Mouse (Mus musculus) liver, embryonic 14.5 days (tissue): Measurements from ENCODE around the gene Kank2. TPM values are rescaled to one million over a fixed set of nuclear protein-coding genes. Genes with fewer than 3 reads are reported as not detected.

Experiments
- ATAC-seq: fragments of 200-750 bp; cut with Nextera tagmentation; 2 replicates; pipeline ENCODE4 v1.8.0; 2017; ENCODE audit warnings: moderate number of reproducible peaks, mild to moderate bottlenecking, moderate library complexity; ENCODE audit not compliant: insufficient read depth
- DNase-seq, 3 experiments: peaks; one replicate each; pipeline ENCODE4 v3.0.0-alpha.2; 2012 to 2013; ENCODE audit warnings: low read depth in 3 of 3, low spot score in 3 of 3
- H3K27ac ChIP-seq: fragments of 300-500 bp; sonication (generic); 2 replicates; pipeline ENCODE4 v1.5.1; 2014; ENCODE audit warnings: moderate library complexity, mild to moderate bottlenecking, control low read depth, inconsistent platforms
- H3K27me3 ChIP-seq: fragments of 300-500 bp; sonication (generic); 2 replicates; pipeline ENCODE4 v1.6.1; 2014; ENCODE audit warnings: mild to moderate bottlenecking, low read length, moderate library complexity; ENCODE audit not compliant: control insufficient read depth, insufficient read depth
- H3K36me3 ChIP-seq: fragments of 300-500 bp; sonication (generic); replicated peaks from 2 replicates; pipeline ENCODE4 v1.6.1; 2014; ENCODE audit warnings: low read depth; ENCODE audit not compliant: control insufficient read depth, insufficient read depth
- H3K4me1 ChIP-seq, 2 experiments: fragments of 200-500 bp in 1 of 2; fragments of 300-500 bp in 1 of 2; sonication (generic) in 1 of 2; replicated peaks; 2 replicates each; pipeline ENCODE4 v1.6.1; 2012 to 2014; ENCODE audit warnings: antibody characterized with exemption in 1 of 2, inconsistent platforms in 1 of 2, low read length in 1 of 2; ENCODE audit not compliant: control insufficient read depth in 2 of 2, insufficient read depth in 2 of 2
- H3K4me2 ChIP-seq: fragments of 300-500 bp; sonication (generic); 2 replicates; pipeline ENCODE4 v1.6.1; 2014; ENCODE audit warnings: low read depth, mild to moderate bottlenecking, control low read depth, moderate library complexity
- H3K4me3 ChIP-seq, 2 experiments: fragments of 200-500 bp in 1 of 2; fragments of 300-500 bp in 1 of 2; sonication (generic) in 1 of 2; 2 replicates each; pipeline ENCODE4 v1.5.1; 2012 to 2014; ENCODE audit warnings: low read depth in 2 of 2, low read length in 2 of 2, mild to moderate bottlenecking in 2 of 2, control low read depth in 1 of 2, inconsistent platforms in 1 of 2, moderate library complexity in 1 of 2; ENCODE audit not compliant: insufficient read depth in 1 of 2
- H3K9ac ChIP-seq: fragments of 300-500 bp; sonication (generic); replicated peaks from 2 replicates; pipeline ENCODE4 v1.6.1; 2014; ENCODE audit warnings: mild to moderate bottlenecking, control low read depth, moderate library complexity
- H3K9me3 ChIP-seq: fragments of 300-500 bp; sonication (generic); 2 replicates; pipeline ENCODE4 v1.6.1; 2016; ENCODE audit warnings: low read length, mixed read lengths; ENCODE audit not compliant: control insufficient read depth
- CTCF ChIP-seq: IDR thresholded peaks from 2 replicates; pipeline ENCODE4 v1.5.1; 2016; ENCODE audit warnings: antibody characterized with exemption, low read depth, control low read depth
- EP300 ChIP-seq: IDR thresholded peaks from 2 replicates; pipeline ENCODE4 v1.6.1; 2016; ENCODE audit warnings: antibody characterized with exemption, low read depth
- WGBS: fragments of 180-500 bp; shearing (Covaris S2); extraction: QIAGEN DNeasy Blood & Tissue Kit; methylation state at CpG from one replicate; pipeline ENCODE4 v1.1.7; 2014; ENCODE audit not compliant: insufficient replicate concordance; 5-methylcytosine and 5-hydroxymethylcytosine counted together
- polyA plus RNA-seq, 2 experiments: library from polyadenylated mRNA; depleted of rRNA in 1 of 2; stranded (reverse) in 1 of 2; unstranded in 1 of 2; fragments of >200 nt; fragmentation: Nextera tagmentation in 1 of 2; extraction: Ambion mirVana in 1 of 2; gene quantifications; 2 replicates each; pipeline versions ENCODE4 v1.2.1 to v1.2.3; 2012 to 2014

Kank2 gene
- polyA plus RNA-seq, 2 experiments = 1.2 to 3.9 TPM

DNA sequence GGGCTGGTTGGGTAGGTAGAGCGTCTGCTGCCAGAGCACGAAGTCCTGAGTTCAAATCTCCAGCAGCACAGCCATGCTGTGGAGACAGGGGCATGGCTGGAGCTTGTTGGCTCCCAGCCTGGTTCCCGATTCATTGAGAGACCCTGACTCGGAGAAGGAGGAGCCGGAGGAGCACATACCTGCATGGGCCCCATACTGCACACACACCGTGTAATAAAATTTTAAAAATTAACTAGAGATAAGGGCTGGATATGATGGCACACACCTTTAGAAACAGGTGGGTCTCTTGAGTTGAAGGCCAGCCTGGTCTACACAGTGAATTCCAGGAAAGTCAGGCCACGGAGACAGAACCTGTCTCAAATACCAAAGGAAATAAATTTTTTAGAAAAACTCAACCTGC lies 64.6 kb downstream of the Kank2 start:
- 81% methylated on average over 7 of the region's 7 CpGs for WGBS
- no peak overlapping the region for H3K27ac ChIP-seq

DNA sequence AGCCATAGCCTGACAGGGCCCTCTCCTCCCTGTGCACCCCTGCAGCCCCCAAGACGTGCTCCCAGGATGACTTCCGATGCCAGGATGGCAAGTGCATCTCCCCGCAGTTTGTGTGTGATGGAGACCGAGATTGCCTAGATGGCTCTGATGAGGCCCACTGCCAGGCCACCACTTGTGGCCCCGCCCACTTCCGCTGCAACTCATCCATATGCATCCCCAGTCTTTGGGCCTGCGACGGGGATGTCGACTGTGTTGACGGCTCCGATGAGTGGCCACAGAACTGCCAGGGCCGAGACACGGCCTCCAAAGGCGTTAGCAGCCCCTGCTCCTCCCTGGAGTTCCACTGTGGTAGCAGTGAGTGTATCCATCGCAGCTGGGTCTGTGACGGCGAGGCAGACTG lies 65.1 kb downstream of the Kank2 start:
- Histone ChIP-seq H3K4me1 (peaks cover 0 to 6% of the 10 kb centered on the region in 2 experiments; a peak in 2 of 4 replicates), H3K27ac (no peak overlapping the region), H3K9ac (no peak overlapping the region), H3K27me3 (no peaks in the 10 kb centered on the region), H3K4me2 (no peak overlapping the region), H3K36me3 (peaks cover 32% of the 10 kb centered on the region), H3K9me3 (no peaks in the 10 kb centered on the region), H3K4me3 (no peak overlapping the region)
- WGBS = 82% methylated on average over 17 of the region's 17 CpGs
- DNase-seq = no peak
- TF ChIP-seq EP300 (no peak), CTCF (no peak)
- no peak for ATAC-seq

More for the DNA sequence above, 64.6 kb downstream of the Kank2 start:
- no peaks in the 10 kb centered on the region for H3K9me3 ChIP-seq
- H3K4me1 ChIP-seq = peaks cover 0 to 3% of the 10 kb centered on the region in 2 experiments; a peak in 1 of 4 replicates
- no peak overlapping the region for H3K9ac ChIP-seq
- DNase-seq = no peak
- ATAC-seq = no peak
- TF ChIP-seq EP300 (no peak), CTCF (no peak)
- no peak overlapping the region for H3K4me3 ChIP-seq
- no peak overlapping the region for H3K4me2 ChIP-seq
- H3K36me3 ChIP-seq = peaks cover 37% of the 10 kb centered on the region
- no peaks in the 10 kb centered on the region for H3K27me3 ChIP-seq

- no peak overlapping the region for H3K9ac ChIP-seq
- H3K4me3 ChIP-seq = no peak overlapping the region
- ATAC-seq = no peak
- TF ChIP-seq EP300 (no peak), CTCF (no peak)
- peaks cover 27% of the 10 kb centered on the region for H3K36me3 ChIP-seq
- peaks cover 0 to 6% of the 10 kb centered on the region in 2 experiments; a peak in 2 of 4 replicates for H3K4me1 ChIP-seq
- DNase-seq = no peak
- WGBS = 82% methylated on average over 9 of the region's 9 CpGs
- no peaks in the 10 kb centered on the region for H3K27me3 ChIP-seq
- no peaks in the 10 kb centered on the region for H3K9me3 ChIP-seq
- H3K27ac ChIP-seq = no peak overlapping the region
- no peak overlapping the region for H3K4me2 ChIP-seq
Measured at GRCm38 (mm10) chr9:21732288-21732687, 66.3 kb downstream of the Kank2 start.

GRCm38 (mm10) chr9:21729264-21729663 lies 69.3 kb downstream of the Kank2 start:
- no peak overlapping the region for H3K4me3 ChIP-seq
- H3K4me2 ChIP-seq = no peak overlapping the region
- H3K9ac ChIP-seq = no peak overlapping the region
- ATAC-seq (no peak), DNase-seq (no peak)
- WGBS = 66% methylated on average over 7 of the region's 7 CpGs
- H3K9me3 ChIP-seq = no peaks in the 10 kb centered on the region
- H3K27me3 ChIP-seq = no peaks in the 10 kb centered on the region
- no peak overlapping the region for H3K27ac ChIP-seq
- peaks cover 18% of the 10 kb centered on the region for H3K36me3 ChIP-seq
- peaks cover 14 to 27% of the 10 kb centered on the region in 2 experiments for H3K4me1 ChIP-seq
- TF ChIP-seq EP300 (no peak), CTCF (no peak)

GRCm38 (mm10) chr9:21728261-21728832 lies 70.2 kb downstream of the Kank2 start:
- H3K9ac ChIP-seq = no peak overlapping the region
- no peaks in the 10 kb centered on the region for H3K9me3 ChIP-seq
- WGBS = 68% methylated on average over 10 of the region's 10 CpGs
- no peak overlapping the region for H3K27ac ChIP-seq
- TF ChIP-seq CTCF (no peak), EP300 (no peak)
- no peaks in the 10 kb centered on the region for H3K27me3 ChIP-seq
- ATAC-seq (no peak), DNase-seq (no peak)
- H3K4me3 ChIP-seq = no peak overlapping the region
- no peak overlapping the region for H3K4me2 ChIP-seq
- peaks cover 9% of the 10 kb centered on the region for H3K36me3 ChIP-seq
- H3K4me1 ChIP-seq = peaks cover 14 to 27% of the 10 kb centered on the region in 2 experiments
